Mouse (Mus musculus) C3H10T1/2 (cell line): ENCODE results near the gene Dennd6b. TPM values are rescaled to one million over a fixed set of nuclear protein-coding genes. Genes with fewer than 3 reads are reported as not detected.

Experiments
- polyA plus RNA-seq, 2 experiments: library from polyadenylated mRNA; unstranded; fragments of >200 nt; fragmentation: generic; extraction: Trizol; gene quantifications; one replicate each; pipeline ENCODE4 v1.2.1; 2012; ENCODE audit warnings: missing spikeins in 2 of 2

Gene Dennd6b
- 1 to 10 TPM; 1.6 to 6.5 TPM for polyA plus RNA-seq

DNA sequence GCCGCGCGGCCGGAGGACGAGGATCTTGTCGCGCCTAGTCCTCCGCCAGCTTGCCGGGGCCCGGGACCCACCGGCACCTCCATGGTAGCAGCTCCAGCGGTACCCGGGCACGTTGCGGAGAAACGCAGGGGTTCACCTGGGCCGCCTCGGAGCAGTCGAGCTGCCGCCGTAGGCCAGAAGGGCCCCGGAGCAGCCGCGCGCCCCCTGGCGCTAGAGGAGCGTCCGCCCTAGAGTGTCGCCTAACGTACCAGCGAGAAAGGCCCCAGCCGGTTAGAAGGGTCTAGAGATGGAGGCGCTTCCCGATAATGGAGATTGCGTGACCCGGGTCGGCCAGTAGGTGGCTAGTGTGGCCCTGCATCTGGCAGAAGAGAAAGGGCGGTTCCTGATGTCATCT is at the start of gene Dennd6b:
Gene Dennd6b (minus strand): TSS at position 184 of the 394 bp plus-strand sequence.

DNA sequence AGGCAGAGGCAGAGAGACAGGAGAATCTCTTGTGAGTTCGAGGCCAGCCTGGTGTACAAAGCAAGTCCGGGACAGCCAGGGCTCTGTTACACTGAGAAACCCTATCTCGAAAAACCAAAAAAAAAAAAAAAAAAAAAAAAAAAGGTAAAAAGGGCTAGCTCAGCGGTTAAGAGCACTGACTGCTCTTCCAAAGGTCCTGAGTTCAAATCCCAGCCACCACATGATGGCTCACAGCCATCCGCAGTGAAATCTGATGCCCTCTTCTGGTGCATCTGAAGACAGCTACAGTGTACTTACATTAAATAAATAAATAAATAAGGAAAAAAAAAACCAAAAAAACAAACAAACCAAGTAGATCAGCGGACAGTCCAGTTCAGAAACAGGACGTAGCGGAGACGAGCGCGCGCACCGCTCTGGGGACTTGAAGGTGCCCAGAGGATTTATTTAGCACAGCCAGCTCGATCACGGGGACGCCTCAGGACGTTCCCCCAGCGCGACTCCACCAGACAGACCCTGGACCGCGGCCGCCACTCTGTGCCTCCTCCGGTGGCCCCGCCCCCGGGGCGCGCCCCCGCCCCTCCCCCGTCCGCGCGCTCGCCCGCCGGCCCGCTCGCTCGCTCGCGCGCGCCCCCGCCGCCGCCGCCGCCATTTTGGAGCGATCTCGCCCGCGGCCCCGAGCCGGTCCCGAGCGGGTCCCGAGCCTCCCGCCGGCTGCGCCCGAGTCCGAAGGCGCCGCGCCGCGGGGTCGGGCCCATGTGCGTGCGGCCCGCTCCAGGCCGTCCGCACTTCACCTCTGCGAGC is 14.8 kb upstream of the Dennd6b start, which contains the start of gene Ppp6r2:
Gene Ppp6r2 (plus strand): TSS at position 639 of the 801 bp plus-strand sequence.

DNA sequence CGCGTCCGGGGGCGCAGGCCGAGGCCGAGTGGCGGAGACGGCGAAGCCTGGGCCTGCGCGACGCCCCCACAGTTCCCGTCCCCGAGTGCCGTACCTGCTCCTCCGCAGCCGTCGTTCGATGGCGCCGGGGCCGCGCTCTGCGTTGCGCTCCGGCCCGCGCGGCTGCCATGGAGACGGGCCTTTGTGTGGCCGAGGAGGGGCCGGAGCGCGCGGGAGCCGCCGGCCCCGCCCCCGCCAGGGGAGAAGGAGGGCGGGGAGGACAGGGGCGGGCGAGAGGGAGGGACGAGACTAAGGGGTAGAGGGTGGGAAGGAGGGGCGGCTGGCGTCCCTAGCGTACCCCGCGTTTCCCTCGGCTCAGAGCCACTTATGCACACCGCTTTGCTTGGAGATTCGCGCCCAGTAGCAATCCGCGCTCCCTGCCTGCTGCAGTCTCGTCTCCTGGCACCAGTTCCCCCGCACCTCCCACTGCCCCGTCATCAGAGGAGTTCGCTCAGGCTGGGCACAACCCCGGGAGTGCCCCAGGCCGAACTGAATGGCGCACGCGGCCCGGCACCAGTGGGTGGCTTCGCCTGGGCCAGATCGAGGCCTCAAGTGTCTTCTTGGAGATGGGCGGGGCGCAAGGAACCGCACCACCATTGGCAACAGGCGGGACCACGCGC is 15.6 kb downstream of the Dennd6b start, which contains the start of gene Plxnb2:
Gene Plxnb2 (minus strand): TSS at position 218 of the 659 bp plus-strand sequence.

DNA sequence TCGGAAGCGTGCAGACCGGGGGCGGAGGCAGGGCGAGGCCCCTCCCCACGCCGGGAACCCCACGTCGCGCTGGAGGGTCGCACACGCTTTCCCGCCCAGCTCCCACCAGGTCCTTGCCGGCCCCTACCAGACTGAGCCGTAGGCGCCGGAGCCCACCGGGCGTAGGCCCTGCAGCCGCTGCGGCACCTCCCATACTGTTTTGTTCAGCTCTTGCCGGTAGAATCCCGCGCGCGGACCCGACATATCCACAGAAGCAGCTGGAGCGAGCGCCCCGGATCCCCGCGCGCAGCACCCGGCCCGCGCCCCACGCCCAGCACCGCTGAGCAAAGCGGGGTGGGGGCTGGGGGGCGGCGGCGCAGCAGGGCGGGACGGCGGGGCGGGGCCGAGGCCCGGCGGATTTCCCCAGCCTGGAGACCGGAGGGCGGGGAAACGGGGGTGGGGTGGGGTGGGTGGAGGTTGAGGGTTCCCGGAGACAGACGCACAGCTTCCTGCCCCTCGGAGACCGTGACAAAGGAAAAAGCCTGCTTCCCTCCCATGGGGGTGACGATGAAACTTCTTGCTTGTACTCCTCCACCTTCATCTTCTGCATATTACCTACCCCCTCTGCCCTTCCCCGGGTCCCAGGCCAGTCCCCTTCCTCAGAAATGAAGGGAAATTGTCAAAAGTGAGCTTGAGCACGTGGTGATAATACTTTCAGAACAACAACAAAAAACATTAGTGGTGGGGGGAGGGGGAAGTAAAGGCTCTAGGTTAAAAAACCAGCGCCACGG is 46.8 kb downstream of the Dennd6b start, which contains the start of gene Mapk11:
Gene Mapk11 (minus strand): TSS at position 358 of the 770 bp plus-strand sequence.

DNA sequence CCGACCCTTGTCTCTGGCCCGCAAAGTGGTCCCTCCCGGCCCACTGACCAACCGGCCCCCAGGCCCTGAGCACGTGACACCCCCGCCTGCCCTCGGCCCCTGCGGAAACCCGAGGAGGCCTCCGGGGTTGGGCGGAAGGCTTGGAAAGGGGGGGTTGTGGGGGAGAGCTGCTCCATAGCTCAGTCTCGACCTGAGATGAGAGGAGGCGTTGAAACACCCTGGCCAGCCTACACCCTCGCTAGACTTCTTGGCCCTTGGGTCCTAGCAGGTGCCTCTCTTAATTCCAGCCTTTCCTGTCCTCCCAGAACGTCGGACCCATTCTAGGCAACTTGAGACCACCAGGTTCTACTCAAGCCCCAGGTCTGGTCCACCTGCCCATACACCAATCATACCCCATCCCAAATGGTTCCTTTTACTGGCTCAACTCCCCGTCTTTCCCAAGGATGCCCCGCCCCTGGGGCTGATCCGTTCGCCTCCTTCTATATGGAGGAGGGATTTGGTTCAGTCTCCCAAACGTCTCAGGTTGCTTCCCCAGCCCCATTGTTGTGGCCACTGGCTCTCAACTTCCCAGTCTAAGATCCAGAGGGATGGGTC is 55.5 kb downstream of the Dennd6b start, which contains the start of gene Mapk12:
Gene Mapk12 (minus strand): TSS at position 45 of the 594 bp plus-strand sequence.

Other genes with a start within 250 kb of the Dennd6b start
- gene Ttll8, start 242.1 kb downstream of the Dennd6b start, polyA plus RNA-seq, result not detected
- under 1 TPM; 0.01 to 0.04 TPM for gene Mlc1, start 217.5 kb downstream of the Dennd6b start, polyA plus RNA-seq
- gene Mov10l1, start 213.6 kb downstream of the Dennd6b start, polyA plus RNA-seq, result under 1 TPM in 1 of 2 experiments, not detected in 1; 0.01 TPM
- under 1 TPM in 1 of 2 experiments, not detected in 1; 0.20 TPM for gene Panx2, start 136.8 kb downstream of the Dennd6b start, polyA plus RNA-seq
- gene Trabd, start 121.4 kb downstream of the Dennd6b start, polyA plus RNA-seq, result 10 to 100 TPM; 44.6 to 47.8 TPM
- 10 to 100 TPM; 19.0 to 42.1 TPM for gene Selenoo, start 107.4 kb downstream of the Dennd6b start, polyA plus RNA-seq
- gene Tubgcp6, start 73.4 kb downstream of the Dennd6b start, polyA plus RNA-seq, result 10 to 100 TPM; 12.0 to 17.7 TPM
- 10 to 100 TPM; 14.5 to 24.3 TPM for gene Hdac10, start 67.8 kb downstream of the Dennd6b start, polyA plus RNA-seq
- 10 to 100 TPM; 29.5 to 43.6 TPM for gene Mapk12, start 55.8 kb downstream of the Dennd6b start, polyA plus RNA-seq
- 10 to 100 TPM; 12.4 to 13.6 TPM for gene Mapk11, start 46.9 kb downstream of the Dennd6b start, polyA plus RNA-seq
- 100 to 1,000 TPM; 252 to 448 TPM for gene Plxnb2, start 15.7 kb downstream of the Dennd6b start, polyA plus RNA-seq
- gene Ppp6r2, start 15.1 kb upstream of the Dennd6b start, polyA plus RNA-seq, result 10 to 100 TPM in 1 of 2 experiments, 1 to 10 TPM in 1; 7.8 to 52.7 TPM
- 100 to 1,000 TPM; 132 to 134 TPM for gene Sbf1, start 118.8 kb upstream of the Dennd6b start, polyA plus RNA-seq
- under 1 TPM; 0.02 to 0.04 TPM for gene Adm2, start 126.2 kb upstream of the Dennd6b start, polyA plus RNA-seq
- gene Miox, start 137.9 kb upstream of the Dennd6b start, polyA plus RNA-seq, result not detected
- gene Lmf2, start 159.2 kb upstream of the Dennd6b start, polyA plus RNA-seq, result 100 to 1,000 TPM in 1 of 2 experiments, 10 to 100 TPM in 1; 80.9 to 141 TPM
- gene Ncaph2, start 159.2 kb upstream of the Dennd6b start, polyA plus RNA-seq, result 100 to 1,000 TPM; 197 to 330 TPM
- 10 to 100 TPM; 19.3 to 37.8 TPM for gene Sco2, start 177.3 kb upstream of the Dennd6b start, polyA plus RNA-seq
- 1 to 10 TPM; 3.0 to 3.1 TPM for gene Tymp, start 180.5 kb upstream of the Dennd6b start, polyA plus RNA-seq
- under 1 TPM in 1 of 2 experiments, not detected in 1; 0.17 TPM for gene Odf3b, start 182.8 kb upstream of the Dennd6b start, polyA plus RNA-seq
- gene Klhdc7b, start 188.4 kb upstream of the Dennd6b start, polyA plus RNA-seq, result not detected
- not detected for gene Syce3, start 214.0 kb upstream of the Dennd6b start, polyA plus RNA-seq
- gene Cpt1b, start 229.4 kb upstream of the Dennd6b start, polyA plus RNA-seq, result 1 to 10 TPM in 1 of 2 experiments, under 1 TPM in 1; 0.13 to 1.8 TPM
- gene C730034F03Rik, start 233.1 kb upstream of the Dennd6b start, polyA plus RNA-seq, result 1 to 10 TPM in 1 of 2 experiments, under 1 TPM in 1; 0.19 to 1.8 TPM
- gene Gm44502, start 233.2 kb upstream of the Dennd6b start, polyA plus RNA-seq, result under 1 TPM in 1 of 2 experiments, not detected in 1; 0.20 TPM
- 10 to 100 TPM; 28.5 to 71.8 TPM for gene Chkb, start 233.4 kb upstream of the Dennd6b start, polyA plus RNA-seq